Mouse (Mus musculus) embryonic facial prominence, embryonic 14.5 days (tissue): ENCODE results near the gene Gm6482. TPM values are rescaled to one million over a fixed set of nuclear protein-coding genes. Genes with fewer than 3 reads are reported as not detected.
"Not testable (repeated sequence)": the region's sequence is repeated elsewhere in the genome, so short reads cannot be mapped to it uniquely, and the experiment has no call there.

ENCODE experiments used
- ATAC-seq: fragments of 200-750 bp; cut with Nextera tagmentation; 2 replicates; pipeline ENCODE4 v1.8.0; 2017; ENCODE audit warnings: low read depth, moderate number of reproducible peaks, moderate TSS enrichment
- DNase-seq: peaks from one replicate; pipeline ENCODE4 v3.0.0-alpha.2; 2015; ENCODE audit warnings: low spot score
- H3K27ac ChIP-seq: fragments of 300-500 bp; sonication (generic); replicated peaks from 2 replicates; pipeline ENCODE4 v1.5.1; 2014; ENCODE audit warnings: low read depth, mild to moderate bottlenecking, low read length, moderate library complexity
- H3K27me3 ChIP-seq: fragments of 300-500 bp; sonication (generic); replicated peaks from 2 replicates; pipeline ENCODE4 v1.6.1; 2014; ENCODE audit warnings: low read length; ENCODE audit not compliant: control insufficient read depth, insufficient read depth
- H3K36me3 ChIP-seq: fragments of 300-500 bp; sonication (generic); 2 replicates; pipeline ENCODE4 v1.6.1; 2014; ENCODE audit warnings: low read length, mixed read lengths; ENCODE audit not compliant: control insufficient read depth, insufficient read depth
- H3K4me1 ChIP-seq: fragments of 300-500 bp; sonication (generic); 2 replicates; pipeline ENCODE4 v1.6.1; 2014; ENCODE audit warnings: antibody characterized with exemption, low read length; ENCODE audit not compliant: control insufficient read depth, insufficient read depth
- H3K4me2 ChIP-seq: fragments of 300-500 bp; sonication (generic); 2 replicates; pipeline ENCODE4 v1.6.1; 2014; ENCODE audit warnings: low read depth, mild to moderate bottlenecking, low read length, moderate library complexity, mixed read lengths
- H3K4me3 ChIP-seq: fragments of 300-500 bp; sonication (generic); 2 replicates; pipeline ENCODE4 v1.5.1; 2014; ENCODE audit warnings: low read depth, mild to moderate bottlenecking, low read length
- H3K9ac ChIP-seq: fragments of 300-500 bp; sonication (generic); 2 replicates; pipeline ENCODE4 v1.6.1; 2014; ENCODE audit warnings: low read depth, mild to moderate bottlenecking, low read length, moderate library complexity, mixed read lengths
- H3K9me3 ChIP-seq: fragments of 300-500 bp; sonication (generic); 2 replicates; pipeline ENCODE4 v1.6.1; 2016; ENCODE audit warnings: low read length; ENCODE audit not compliant: control insufficient read depth
- WGBS: fragments of 180-500 bp; shearing (Covaris S2); extraction: QIAGEN DNeasy Blood & Tissue Kit; methylation state at CpG from one replicate; pipeline ENCODE4 v1.1.7; 2014; 5-methylcytosine and 5-hydroxymethylcytosine counted together
- polyA plus RNA-seq: library from polyadenylated mRNA; unstranded; fragments of >200 nt; fragmentation: Nextera tagmentation; extraction: Ambion mirVana; gene quantifications from 2 replicates; pipeline ENCODE4 v1.2.1, GENCODE M21; 2014

The Gm6482 gene
- polyA plus RNA-seq: not detected in 2 replicates

DNA sequence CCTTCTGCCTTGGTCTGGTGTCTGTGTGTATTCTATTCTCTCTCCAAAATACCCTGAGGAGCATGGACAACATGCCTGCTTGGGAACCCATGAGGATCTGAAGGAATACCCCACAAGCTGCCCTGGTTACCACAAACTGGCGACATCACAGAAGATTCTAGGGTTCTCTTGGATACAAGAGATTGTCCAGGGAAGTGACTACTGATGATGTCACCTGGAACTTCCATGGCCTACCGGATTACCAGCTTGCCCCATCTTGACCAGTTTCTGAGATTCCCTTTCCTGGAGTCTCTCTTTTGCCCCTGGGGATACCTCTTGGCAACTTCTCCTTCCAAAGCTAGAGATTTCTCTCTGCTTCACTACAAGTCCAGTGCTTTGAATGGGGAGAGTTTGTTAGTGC lies at the start of gene Gm6482:
Gene Gm6482, minus strand, starts transcription at position 101 of the 400 bp plus-strand sequence.
- H3K4me1 ChIP-seq, DNase-seq, H3K9ac ChIP-seq, H3K9me3 ChIP-seq, H3K27me3 ChIP-seq, H3K4me2 ChIP-seq, H3K4me3 ChIP-seq, H3K27ac ChIP-seq, ATAC-seq, H3K36me3 ChIP-seq: not testable (repeated sequence)
- WGBS: no CpG with 5 or more reads among the region's 2 CpGs

- not testable (repeated sequence) for H3K4me1 ChIP-seq, H3K27ac ChIP-seq, H3K36me3 ChIP-seq, H3K4me2 ChIP-seq, H3K27me3 ChIP-seq, H3K9me3 ChIP-seq, DNase-seq, ATAC-seq, H3K4me3 ChIP-seq, H3K9ac ChIP-seq
- no CpG with 5 or more reads among the region's 2 CpGs for WGBS
Measured at GRCm38 (mm10) chr14:41453418-41453817, 45.3 kb upstream of the Gm6482 start, which contains the start of gene Gm7954. Gene Gm7954 (minus strand): TSS chr14:41453518.

- not testable (repeated sequence) for H3K4me1 ChIP-seq, H3K27me3 ChIP-seq, H3K27ac ChIP-seq, H3K9ac ChIP-seq, H3K9me3 ChIP-seq, ATAC-seq, H3K36me3 ChIP-seq
- Histone ChIP-seq H3K4me2 (peak overlapping the region; percentile 33; the same call in 1 of the 2 replicates), H3K4me3 (0 out of 2 replicates have a peak overlapping the region, but pooled peaks have one; percentile 3)
- 34% methylated on average over 3 of the region's 16 CpGs for WGBS
- DNase-seq: peak; percentile 0
Measured at GRCm38 (mm10) chr14:41425393-41426075, 17.5 kb upstream of the Gm6482 start.

DNA sequence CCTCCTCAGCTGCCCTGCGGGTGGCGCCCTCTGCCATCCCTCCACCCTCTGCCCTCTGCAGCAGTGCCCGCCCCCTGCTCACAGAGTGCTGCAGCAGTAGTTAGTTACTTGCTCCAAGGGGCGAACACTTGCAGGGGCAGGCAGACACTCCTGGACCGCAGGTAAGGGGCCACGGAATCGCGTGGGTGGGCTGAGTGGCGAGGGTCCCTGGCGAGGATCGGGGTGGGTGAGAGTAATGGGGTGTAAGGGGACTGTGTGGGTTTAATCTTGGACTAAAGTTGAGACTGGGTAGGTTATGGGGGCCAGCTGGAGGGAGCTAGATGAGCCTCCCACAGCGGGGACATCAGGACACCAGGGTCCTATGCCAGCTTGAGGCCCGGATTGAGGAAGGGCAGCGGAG lies 16.6 kb upstream of the Gm6482 start:
- 11% methylated on average over 11 of the region's 14 CpGs for WGBS
- not testable (repeated sequence) for DNase-seq, ATAC-seq, H3K27me3 ChIP-seq, H3K4me1 ChIP-seq, H3K36me3 ChIP-seq, H3K4me3 ChIP-seq, H3K9ac ChIP-seq, H3K27ac ChIP-seq, H3K9me3 ChIP-seq
- 0 out of 2 replicates have a peak overlapping the region, but pooled peaks have one; percentile 33 for H3K4me2 ChIP-seq

DNA sequence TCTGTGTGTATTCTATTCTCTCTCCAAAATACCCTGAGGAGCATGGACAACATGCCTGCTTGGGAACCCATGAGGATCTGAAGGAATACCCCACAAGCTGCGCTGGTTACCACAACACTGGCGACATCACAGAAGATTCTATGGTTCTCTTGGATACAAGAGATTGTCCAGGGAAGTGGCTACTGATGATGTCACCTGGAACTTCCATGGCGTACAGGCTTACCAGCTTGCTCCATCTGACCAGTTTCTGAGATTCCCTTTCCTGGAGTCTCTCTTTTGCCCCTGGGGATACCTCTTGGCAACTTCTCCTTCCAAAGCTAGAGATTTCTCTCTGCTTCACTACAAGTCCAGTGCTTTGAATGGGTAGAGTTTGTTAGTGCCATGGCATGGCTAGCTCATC lies 21.8 kb downstream of the Gm6482 start, which contains the start of gene Gm7945:
Gene Gm7945, minus strand, starts transcription at position 101 of the 400 bp plus-strand sequence.
- H3K27me3 ChIP-seq, H3K36me3 ChIP-seq, H3K4me1 ChIP-seq, H3K4me2 ChIP-seq, ATAC-seq, H3K9me3 ChIP-seq, H3K27ac ChIP-seq, H3K9ac ChIP-seq, H3K4me3 ChIP-seq, DNase-seq: not testable (repeated sequence)
- WGBS: no CpG with 5 or more reads among the region's 3 CpGs

Other genes starting within 250 kb of the Gm6482 start
- 0.26 and 0.39 TPM in 2 replicates for gene Sftpd, start 223.1 kb downstream of the Gm6482 start, polyA plus RNA-seq
- 0.13 TPM in 1 of 2 replicates, not detected in the other for gene Gm2832, start 129.5 kb downstream of the Gm6482 start, polyA plus RNA-seq
- not detected in 2 replicates for gene Gm5798, start 59.7 kb downstream of the Gm6482 start, polyA plus RNA-seq
- not detected in 2 replicates for gene Gm7945, start 21.9 kb downstream of the Gm6482 start, polyA plus RNA-seq
- not detected in 2 replicates for gene Gm7954, start 45.2 kb upstream of the Gm6482 start, polyA plus RNA-seq
- gene Gm3486, start 81.2 kb upstream of the Gm6482 start, polyA plus RNA-seq: not detected in 2 replicates
- gene Gm7970, start 147.3 kb upstream of the Gm6482 start, polyA plus RNA-seq: not detected in 2 replicates
- gene 1700049E17Rik2, start 164.9 kb upstream of the Gm6482 start, polyA plus RNA-seq: not detected in 2 replicates
- not detected in 2 replicates for gene Gm3072, start 216.3 kb upstream of the Gm6482 start, polyA plus RNA-seq
- gene Gm3676, start 238.2 kb upstream of the Gm6482 start, polyA plus RNA-seq: not detected in 2 replicates